Mouse (Mus musculus) heart, postnatal 0 days (tissue): ENCODE results near the gene Birc6.

Source experiments
- CTCF ChIP-seq: IDR thresholded peaks from 2 replicates; pipeline ENCODE4 v1.5.1; 2016; ENCODE audit warnings: antibody characterized with exemption, control low read depth, low read depth
- EP300 ChIP-seq: IDR thresholded peaks from 2 replicates; pipeline ENCODE4 v1.6.1; 2016; ENCODE audit warnings: antibody characterized with exemption, low read depth

GRCm38 (mm10) chr17:74512308-74512707 is 15.8 kb upstream of the Birc6 start:
- no peak for TF ChIP-seq CTCF
- no peak for TF ChIP-seq EP300
